Mouse (Mus musculus) heart, embryonic 12.5 days (tissue): ENCODE measurements around the gene Cebpb. TPM values are rescaled to one million over a fixed set of nuclear protein-coding genes. Genes with fewer than 3 reads are reported as not detected.
A peak's percentile ranks its signal among the peaks of the same experiment; 100 is the strongest.

Experiments
- ATAC-seq: fragments of 200-750 bp; cut with Nextera tagmentation; 2 replicates; pipeline ENCODE4 v1.8.0; 2017; ENCODE audit warnings: moderate TSS enrichment, moderate library complexity; ENCODE audit not compliant: insufficient number of reproducible peaks, low FRiP score
- H3K27ac ChIP-seq: fragments of 300-500 bp; sonication (generic); 2 replicates; pipeline ENCODE4 v1.5.1; 2016; ENCODE audit warnings: mild to moderate bottlenecking, moderate library complexity; ENCODE audit not compliant: poor library complexity, severe bottlenecking
- H3K27me3 ChIP-seq: fragments of 300-500 bp; sonication (generic); replicated peaks from 2 replicates; pipeline ENCODE4 v1.6.1; 2016; ENCODE audit warnings: mild to moderate bottlenecking, moderate library complexity
- H3K36me3 ChIP-seq: fragments of 300-500 bp; sonication (generic); 2 replicates; pipeline ENCODE4 v1.6.1; 2016; ENCODE audit warnings: mild to moderate bottlenecking, moderate library complexity
- H3K4me1 ChIP-seq: fragments of 300-500 bp; sonication (generic); replicated peaks from 2 replicates; pipeline ENCODE4 v1.6.1; 2016; ENCODE audit warnings: mild to moderate bottlenecking
- H3K4me2 ChIP-seq: fragments of 300-500 bp; sonication (generic); 2 replicates; pipeline ENCODE4 v1.6.1; 2016; ENCODE audit warnings: mild to moderate bottlenecking, moderate library complexity
- H3K4me3 ChIP-seq: fragments of 300-500 bp; sonication (generic); 2 replicates; pipeline ENCODE4 v1.5.1; 2016; ENCODE audit warnings: mild to moderate bottlenecking
- H3K9ac ChIP-seq: fragments of 300-500 bp; sonication (generic); 2 replicates; pipeline ENCODE4 v1.6.1; 2016; ENCODE audit warnings: mild to moderate bottlenecking, moderate library complexity
- H3K9me3 ChIP-seq: fragments of 300-500 bp; sonication (generic); replicated peaks from 2 replicates; pipeline ENCODE4 v1.6.1; 2016; ENCODE audit warnings: mild to moderate bottlenecking, moderate library complexity
- WGBS: fragments of 180-500 bp; shearing (Covaris S2); methylation state at CpG from one replicate; pipeline ENCODE4 v1.1.7; 2016; 5-methylcytosine and 5-hydroxymethylcytosine counted together
- polyA plus RNA-seq: library from polyadenylated mRNA; unstranded; fragments of >200 nt; fragmentation: Nextera tagmentation; extraction: Ambion mirVana; gene quantifications from 2 replicates; pipeline ENCODE4 v1.2.1, GENCODE M21; 2016

Cebpb gene
- polyA plus RNA-seq, 1 experiment from 2014 or later, result 16.8 TPM

GRCm38 (mm10) chr2:167668426-167668825, 20.3 kb upstream of the Cebpb start:
- Histone ChIP-seq H3K4me3 (no peak overlapping the region), H3K9ac (no peak overlapping the region), H3K4me1 (peaks cover 8% of the 10 kb centered on the region), H3K27me3 (no peaks in the 10 kb centered on the region), H3K36me3 (no peaks in the 10 kb centered on the region), H3K9me3 (no peaks in the 10 kb centered on the region), H3K4me2 (no peak overlapping the region), H3K27ac (no peak overlapping the region)
- WGBS, result 78% methylated on average over 5 of the region's 5 CpGs
- no peak for ATAC-seq

DNA sequence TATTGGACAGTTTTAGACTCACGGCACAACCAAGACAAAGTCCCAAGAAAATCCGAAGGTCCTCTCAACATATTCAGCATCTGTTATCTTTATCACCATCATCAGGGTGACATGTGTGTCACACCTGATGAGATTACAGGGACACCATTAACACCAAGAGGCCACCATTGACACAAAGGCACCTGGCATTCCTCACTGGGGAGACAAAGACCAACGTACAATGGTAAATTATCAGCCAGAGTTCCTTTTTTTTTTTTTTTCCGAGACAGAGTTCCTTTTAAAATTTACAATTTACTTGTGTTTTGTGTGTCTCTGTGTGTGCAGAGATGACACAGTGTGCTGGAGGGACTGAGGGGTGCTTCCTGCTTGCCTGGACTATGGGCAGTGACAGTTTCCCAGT, 19.3 kb upstream of the Cebpb start:
- no peaks in the 10 kb centered on the region for H3K9me3 ChIP-seq
- H3K4me3 ChIP-seq, result no peak overlapping the region
- H3K27me3 ChIP-seq, result no peaks in the 10 kb centered on the region
- ATAC-seq, result no peak
- H3K27ac ChIP-seq, result no peak overlapping the region
- H3K4me1 ChIP-seq, result peaks cover 8% of the 10 kb centered on the region
- no peak overlapping the region for H3K4me2 ChIP-seq
- 56% methylated on average over 4 of the region's 4 CpGs for WGBS
- H3K9ac ChIP-seq, result no peak overlapping the region
- H3K36me3 ChIP-seq, result no peaks in the 10 kb centered on the region

- ATAC-seq, result 0 out of 2 replicates have a peak, but pooled peaks have one; percentile 64
- Histone ChIP-seq H3K9ac (no peak overlapping the region), H3K9me3 (no peaks in the 10 kb centered on the region), H3K4me1 (peaks cover 8% of the 10 kb centered on the region), H3K27me3 (no peaks in the 10 kb centered on the region), H3K36me3 (no peaks in the 10 kb centered on the region), H3K4me2 (0 out of 2 replicates have a peak overlapping the region, but pooled peaks have one; percentile 44), H3K4me3 (no peak overlapping the region), H3K27ac (peak overlapping the region; percentile 74)
- WGBS, result 83% methylated on average over 5 of the region's 5 CpGs
Measured at GRCm38 (mm10) chr2:167671101-167671633, 17.5 kb upstream of the Cebpb start.

- no peaks in the 10 kb centered on the region for H3K36me3 ChIP-seq
- no peak overlapping the region for H3K4me3 ChIP-seq
- peak overlapping the region; percentile 74; the same call in 1 of the 2 replicates for H3K27ac ChIP-seq
- peaks cover 8% of the 10 kb centered on the region for H3K4me1 ChIP-seq
- H3K9ac ChIP-seq, result no peak overlapping the region
- WGBS, result 23% methylated on average over 13 of the region's 13 CpGs
- ATAC-seq, result peak; percentile 93
- no peaks in the 10 kb centered on the region for H3K9me3 ChIP-seq
- 0 out of 2 replicates have a peak, but pooled peaks cover 4% of the 10 kb centered on the region for H3K27me3 ChIP-seq
- H3K4me2 ChIP-seq, result peak overlapping the region; percentile 44; the same call in 1 of the 2 replicates
Measured at GRCm38 (mm10) chr2:167672212-167672685, 16.5 kb upstream of the Cebpb start.

- H3K4me1 ChIP-seq, result peaks cover 15% of the 10 kb centered on the region
- no peak for ATAC-seq
- no peaks in the 10 kb centered on the region for H3K9me3 ChIP-seq
- no peaks in the 10 kb centered on the region for H3K36me3 ChIP-seq
- 0 out of 2 replicates have a peak, but pooled peaks cover 4% of the 10 kb centered on the region for H3K27me3 ChIP-seq
- WGBS, result 31% methylated on average over 14 of the region's 14 CpGs
- no peak overlapping the region for H3K27ac ChIP-seq
- H3K4me3 ChIP-seq, result no peak overlapping the region
- no peak overlapping the region for H3K9ac ChIP-seq
- no peak overlapping the region for H3K4me2 ChIP-seq
Measured at GRCm38 (mm10) chr2:167675120-167675909, 13.4 kb upstream of the Cebpb start.

- H3K9me3 ChIP-seq, result no peaks in the 10 kb centered on the region
- H3K4me3 ChIP-seq, result no peak overlapping the region
- H3K9ac ChIP-seq, result no peak overlapping the region
- peaks cover 4% of the 10 kb centered on the region; the same call in 1 of the 2 replicates for H3K27me3 ChIP-seq
- WGBS, result 47% methylated on average over 5 of the region's 5 CpGs
- H3K4me1 ChIP-seq, result peaks cover 7% of the 10 kb centered on the region; the same call in 1 of the 2 replicates
- no peaks in the 10 kb centered on the region for H3K36me3 ChIP-seq
- H3K27ac ChIP-seq, result no peak overlapping the region
- H3K4me2 ChIP-seq, result no peak overlapping the region
- no peak for ATAC-seq
Measured at GRCm38 (mm10) chr2:167678600-167678999, 10.1 kb upstream of the Cebpb start.

DNA sequence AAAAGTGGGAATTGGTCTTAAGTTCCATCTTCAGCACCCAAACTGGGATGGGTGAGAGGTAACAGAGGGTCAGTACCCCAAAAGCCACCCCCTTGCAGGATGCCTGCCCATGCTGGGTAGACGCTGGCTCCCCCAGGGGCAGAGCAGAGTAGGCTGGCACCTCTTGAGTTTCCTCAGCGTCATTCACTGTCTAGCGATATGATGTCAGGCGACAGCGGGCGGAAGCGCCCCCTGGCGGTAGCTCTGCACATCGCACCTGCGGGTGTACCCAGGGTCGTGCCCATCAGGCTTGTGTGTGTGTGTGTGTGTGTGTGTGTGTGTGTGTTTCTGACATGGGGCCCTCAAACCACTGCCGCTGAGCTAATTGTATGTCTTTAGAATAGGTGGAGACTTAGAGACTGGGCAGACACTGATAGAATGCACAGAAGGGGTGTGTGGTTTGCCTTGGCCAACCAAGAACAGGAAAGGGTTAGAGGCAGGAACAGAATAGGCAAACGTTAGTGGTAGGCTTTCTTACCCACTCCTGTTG, 8.7 kb upstream of the Cebpb start:
- Histone ChIP-seq H3K9ac (no peak overlapping the region), H3K9me3 (no peaks in the 10 kb centered on the region), H3K4me2 (no peak overlapping the region), H3K27ac (no peak overlapping the region), H3K4me3 (no peak overlapping the region), H3K27me3 (peaks cover 4% of the 10 kb centered on the region; the same call in 1 of the 2 replicates), H3K36me3 (no peaks in the 10 kb centered on the region), H3K4me1 (peaks cover 7% of the 10 kb centered on the region; the same call in 1 of the 2 replicates)
- ATAC-seq, result peak; percentile 71
- 2% methylated on average over 13 of the region's 13 CpGs for WGBS

GRCm38 (mm10) chr2:167680657-167681056, 8.1 kb upstream of the Cebpb start:
- Histone ChIP-seq H3K9ac (no peak overlapping the region), H3K27ac (no peak overlapping the region), H3K4me1 (peaks cover 7% of the 10 kb centered on the region; the same call in 1 of the 2 replicates), H3K4me3 (no peak overlapping the region), H3K27me3 (peaks cover 4% of the 10 kb centered on the region; the same call in 1 of the 2 replicates), H3K36me3 (no peaks in the 10 kb centered on the region), H3K4me2 (no peak overlapping the region), H3K9me3 (no peaks in the 10 kb centered on the region)
- no peak for ATAC-seq
- WGBS, result 42% methylated on average over 5 of the region's 5 CpGs

- no peak for ATAC-seq
- H3K9me3 ChIP-seq, result no peaks in the 10 kb centered on the region
- H3K27me3 ChIP-seq, result peaks cover 21% of the 10 kb centered on the region
- H3K4me2 ChIP-seq, result no peak overlapping the region
- no peaks in the 10 kb centered on the region for H3K36me3 ChIP-seq
- 73% methylated on average over 3 of the region's 3 CpGs for WGBS
- H3K9ac ChIP-seq, result no peak overlapping the region
- H3K4me1 ChIP-seq, result peaks cover 14% of the 10 kb centered on the region; the same call in 1 of the 2 replicates
- H3K4me3 ChIP-seq, result no peak overlapping the region
- no peak overlapping the region for H3K27ac ChIP-seq
Measured at GRCm38 (mm10) chr2:167683721-167684120, 5.0 kb upstream of the Cebpb start.

- 7% methylated on average over 8 of the region's 8 CpGs for WGBS
Measured at GRCm38 (mm10) chr2:167685137-167685536, 3.6 kb upstream of the Cebpb start.

GRCm38 (mm10) chr2:167685865-167686264, 2.9 kb upstream of the Cebpb start:
- no peak for ATAC-seq
- peaks cover 21% of the 10 kb centered on the region for H3K27me3 ChIP-seq
- WGBS, result 77% methylated on average over 3 of the region's 3 CpGs

More at GRCm38 (mm10) chr2:167685137-167685536, 3.6 kb upstream of the Cebpb start:
- no peak overlapping the region for H3K4me2 ChIP-seq
- no peaks in the 10 kb centered on the region for H3K9me3 ChIP-seq
- H3K27ac ChIP-seq, result no peak overlapping the region
- H3K4me1 ChIP-seq, result peaks cover 12% of the 10 kb centered on the region; the same call in 1 of the 2 replicates
- 0 out of 2 replicates have a peak, but pooled peaks have one; percentile 2 for ATAC-seq
- H3K4me3 ChIP-seq, result no peak overlapping the region
- no peaks in the 10 kb centered on the region for H3K36me3 ChIP-seq
- peaks cover 21% of the 10 kb centered on the region for H3K27me3 ChIP-seq
- no peak overlapping the region for H3K9ac ChIP-seq

More at GRCm38 (mm10) chr2:167685865-167686264, 2.9 kb upstream of the Cebpb start:
- Histone ChIP-seq H3K27ac (no peak overlapping the region), H3K9ac (no peak overlapping the region), H3K36me3 (no peaks in the 10 kb centered on the region), H3K9me3 (no peaks in the 10 kb centered on the region), H3K4me2 (no peak overlapping the region), H3K4me1 (peaks cover 14% of the 10 kb centered on the region; the same call in 1 of the 2 replicates), H3K4me3 (no peak overlapping the region)
